Mouse (Mus musculus) spleen, postnatal 14 days (tissue): ENCODE measurements at regions not wholly inside any gene's neighbourhood (a gene's known extent, or its start where the extent isn't known, plus 50 kb on each side); places are given as distances from the start of the nearest gene placed in this dataset.

Source experiments
- DNase-seq, 2 experiments: peaks; one replicate each; pipeline ENCODE4 v3.0.0; 2021 to 2022; ENCODE audit warnings: low spot score in 2 of 2

DNA sequence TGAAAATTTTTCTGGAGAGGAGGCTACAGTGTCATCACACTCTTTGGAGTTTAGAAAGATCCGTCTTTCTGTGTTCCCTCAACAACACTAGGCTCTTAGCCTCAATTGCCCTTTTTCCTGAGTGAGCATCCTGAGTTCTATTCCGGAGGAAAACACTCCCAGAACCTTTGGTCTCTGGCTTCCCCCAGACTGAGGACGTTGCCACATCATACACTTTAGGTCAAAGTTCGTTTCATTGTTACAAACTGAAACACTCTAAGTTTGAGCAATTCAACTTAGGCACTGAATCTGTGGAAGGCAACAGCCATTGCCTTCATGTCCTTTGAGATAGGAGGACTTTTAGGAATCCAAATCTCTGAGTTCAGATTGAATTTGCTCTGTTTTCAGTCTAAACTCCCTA, 85.0 kb downstream of the Arl4a start:
- no peak for DNase-seq

DNA sequence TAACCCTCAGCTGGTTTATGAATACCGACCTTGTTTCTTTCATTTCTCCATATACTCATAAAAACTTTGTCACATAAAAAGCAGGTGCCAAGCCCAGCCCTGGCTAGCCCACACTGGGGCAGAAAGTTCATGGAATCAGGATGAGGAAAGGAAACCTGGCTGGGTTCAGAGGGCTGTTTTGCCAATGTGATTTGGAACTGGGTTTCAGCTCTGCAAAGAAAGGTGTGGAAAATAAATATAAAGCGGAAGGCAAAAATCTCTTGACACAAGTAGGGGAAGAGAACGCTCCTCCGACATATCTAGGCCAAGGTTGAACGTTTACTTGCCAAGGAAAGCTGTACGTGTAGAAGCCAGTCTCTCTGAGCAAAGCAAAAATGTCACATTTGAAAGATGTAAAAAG, 85.9 kb downstream of the Arl4a start:
- no peak for DNase-seq

DNA sequence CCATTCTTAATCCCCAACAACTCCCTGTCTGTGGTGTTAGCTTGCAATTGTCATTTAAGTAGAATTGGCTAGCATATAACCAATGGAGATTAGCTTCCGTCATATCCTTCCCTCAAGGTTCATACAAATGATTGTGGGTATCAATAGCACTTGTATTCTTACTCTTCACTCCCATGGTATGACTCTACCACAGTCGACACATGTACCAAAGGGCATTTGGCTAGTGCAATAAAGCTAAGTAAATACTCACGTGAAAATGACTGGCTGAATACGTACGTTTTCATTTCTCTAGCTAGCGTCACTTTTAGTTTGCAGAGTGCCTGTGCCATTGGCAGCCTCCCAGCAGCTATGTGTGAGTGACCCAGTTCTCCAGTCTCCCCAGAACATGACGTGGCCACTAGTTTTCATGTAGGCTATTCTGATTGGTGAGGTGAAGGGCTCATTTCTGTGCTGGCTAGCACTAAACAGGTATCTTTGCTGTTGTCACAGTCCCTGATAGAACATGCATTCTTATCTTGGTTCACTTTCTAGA, 87.5 kb downstream of the Arl4a start:
- DNase-seq = no peak

DNA sequence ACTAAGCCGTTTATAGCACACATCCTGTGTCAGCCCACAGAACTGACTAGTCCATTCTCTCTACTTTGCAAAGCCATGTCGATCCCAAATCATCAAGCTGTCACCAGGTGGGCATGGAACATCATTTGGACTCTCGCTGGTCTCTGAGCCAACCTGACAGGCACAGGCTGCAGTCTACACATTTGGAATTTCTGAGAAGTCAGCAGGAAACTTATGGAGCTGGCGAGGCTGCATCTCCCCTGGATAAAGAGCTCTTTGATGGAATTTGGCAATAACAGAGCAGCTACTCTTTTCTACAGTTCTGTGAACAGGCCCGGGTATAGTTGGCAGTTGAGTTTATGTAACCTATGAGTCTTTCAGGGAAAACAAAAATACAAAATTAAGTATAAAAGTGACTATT, 94.9 kb downstream of the Arl4a start:
- no peak for DNase-seq

DNA sequence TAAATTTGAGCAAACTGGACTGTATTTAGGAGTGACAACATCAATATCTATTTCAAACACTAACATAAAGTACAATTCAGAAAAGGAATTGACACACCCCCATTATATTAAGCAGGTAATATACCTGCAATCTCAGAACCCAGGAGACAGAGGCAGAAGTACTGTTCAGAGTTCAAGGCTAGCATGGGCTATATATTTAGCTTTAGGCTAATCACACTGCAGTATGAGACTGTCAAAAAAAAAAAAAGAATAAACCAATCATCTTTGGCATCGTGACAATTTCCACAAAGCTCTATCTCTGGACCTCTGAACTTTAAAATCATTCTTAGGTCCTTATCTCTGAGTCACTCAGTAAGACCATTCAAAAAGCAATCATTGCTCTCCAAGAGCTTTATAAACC, 96.7 kb downstream of the Arl4a start:
- DNase-seq = no peak

DNA sequence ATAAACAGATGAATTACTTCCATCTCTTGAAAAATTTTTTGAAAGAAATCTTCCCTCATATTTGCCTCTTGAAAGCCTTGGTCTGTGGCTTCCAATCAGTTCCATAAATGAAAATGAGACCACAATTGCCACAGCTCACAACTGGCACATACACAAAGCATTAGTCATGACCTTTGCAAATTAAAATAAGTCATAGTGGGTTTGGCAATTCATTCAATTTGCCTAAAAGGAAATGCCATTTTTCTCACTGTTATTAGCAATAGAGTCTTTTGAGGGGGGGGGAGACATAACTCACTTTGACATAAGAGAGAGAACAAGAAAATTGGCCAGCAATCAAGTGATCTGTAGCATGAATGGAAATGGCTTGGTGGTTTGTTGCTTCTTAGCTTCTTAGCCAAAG, 98.8 kb downstream of the Arl4a start:
- DNase-seq = no peak

DNA sequence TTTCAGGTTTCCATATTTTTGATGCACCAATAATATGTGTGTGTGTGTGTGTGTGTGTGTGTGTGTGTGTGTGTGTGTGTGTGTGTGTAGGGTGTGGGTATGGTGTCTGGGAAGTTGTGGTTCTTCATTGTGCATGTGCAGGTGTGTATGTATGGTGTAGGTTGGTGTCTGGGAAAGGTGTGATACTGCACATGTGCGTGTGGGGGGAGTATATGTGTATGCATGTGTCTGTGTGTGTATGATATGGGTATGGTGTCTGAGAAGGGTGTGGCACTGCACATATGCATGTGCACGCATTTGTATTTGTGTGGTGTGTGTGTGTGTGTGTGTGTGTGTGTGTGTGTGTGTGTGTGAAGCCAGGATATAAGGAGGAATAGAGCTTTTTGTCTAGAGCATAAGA, 99.6 kb downstream of the Arl4a start:
- no peak for DNase-seq

DNA sequence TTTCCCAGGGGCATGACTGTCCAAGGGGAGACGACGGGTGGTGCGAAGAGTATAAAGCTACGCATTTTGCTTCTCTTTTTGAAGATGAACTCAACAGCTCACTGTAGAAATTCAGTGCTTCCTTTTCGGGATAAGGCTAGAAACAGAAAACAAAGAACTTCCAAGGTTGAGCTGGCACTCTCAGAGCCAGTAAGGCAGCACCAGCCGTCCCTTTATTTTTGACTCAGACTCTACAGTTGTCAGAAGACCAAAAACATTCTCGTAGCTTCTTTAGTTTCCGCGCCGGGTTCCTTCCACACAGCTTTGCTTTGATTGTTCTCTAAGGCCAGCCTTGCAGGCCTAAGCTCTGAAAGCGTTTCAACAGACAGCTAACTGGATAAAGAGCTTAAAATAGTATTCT, 101.5 kb downstream of the Arl4a start:
- DNase-seq = no peak

DNA sequence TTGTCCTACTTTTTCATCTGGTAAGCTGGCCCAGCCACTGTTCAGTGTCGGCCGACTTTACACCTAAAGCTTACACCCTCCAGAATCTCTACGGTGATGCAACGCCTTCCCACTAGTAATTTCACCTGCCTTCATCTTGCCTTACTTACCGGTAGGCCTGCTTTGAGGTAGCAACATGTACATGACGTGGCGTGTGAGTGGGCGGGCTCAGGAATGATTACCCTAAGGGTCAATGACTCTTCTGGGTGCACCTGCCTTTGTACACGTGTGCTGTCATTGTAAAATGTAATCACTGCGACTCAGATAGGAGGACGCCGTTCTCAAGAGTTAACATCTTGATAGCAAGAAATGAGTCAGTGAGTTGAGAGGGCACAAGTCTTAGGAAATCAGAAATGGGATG, 102.0 kb downstream of the Arl4a start:
- no peak for DNase-seq

DNA sequence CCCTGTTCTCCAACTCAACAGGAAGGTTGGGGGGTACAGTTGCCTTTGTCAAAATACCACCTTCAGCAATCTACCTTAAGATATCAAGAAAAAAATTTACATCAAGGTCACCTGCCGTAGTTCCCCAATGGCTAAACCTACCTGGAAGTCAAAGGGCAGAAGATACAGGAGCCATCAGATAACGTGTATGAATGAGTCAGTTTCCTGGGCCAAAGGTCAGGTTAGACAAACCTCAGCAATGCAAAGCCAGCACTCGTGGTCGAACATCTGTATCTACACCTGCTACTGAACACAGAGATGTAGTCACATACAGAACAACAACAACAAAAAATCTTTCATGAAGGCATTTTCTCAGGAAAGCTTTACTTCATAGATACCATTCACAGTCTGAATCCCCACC, 102.9 kb downstream of the Arl4a start:
- DNase-seq = no peak

DNA sequence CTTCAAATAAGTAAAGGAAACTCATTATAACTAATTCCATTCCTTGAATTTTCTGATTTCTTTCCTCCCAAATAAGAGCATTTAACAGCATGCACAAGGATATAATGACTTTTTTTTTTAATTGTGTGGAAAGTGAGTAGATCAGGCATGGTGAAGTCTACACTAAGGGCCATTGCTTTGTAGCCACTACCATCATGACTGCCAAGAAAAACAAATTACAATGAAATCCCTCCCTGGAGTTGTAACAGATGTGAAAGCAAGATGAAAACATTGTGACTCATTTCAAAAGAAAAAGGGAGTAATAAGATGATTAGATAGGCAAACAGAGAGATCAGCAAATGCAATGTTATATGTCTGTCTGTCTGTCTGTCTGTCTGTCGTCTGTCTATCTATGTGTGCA, 106.6 kb downstream of the Arl4a start:
- DNase-seq = no peak

DNA sequence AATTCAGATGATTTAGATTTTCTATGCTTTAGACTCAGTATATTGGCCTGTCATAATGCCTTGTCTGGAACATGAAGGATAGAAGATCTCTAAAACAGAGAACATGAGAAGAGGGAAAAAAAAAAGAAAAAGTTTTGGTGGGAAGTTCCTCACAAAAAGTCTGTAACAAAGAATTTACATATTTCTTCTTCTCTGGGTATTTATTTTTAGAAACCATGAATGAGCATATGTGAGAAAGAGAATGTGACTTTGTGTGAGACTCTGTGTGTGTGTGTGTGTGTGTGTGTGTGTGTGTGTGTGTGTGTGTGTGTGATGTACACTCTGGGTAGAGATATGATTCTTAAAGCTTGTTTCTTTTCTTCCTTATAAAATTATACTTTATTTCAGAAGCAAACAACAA, 109.9 kb downstream of the Arl4a start:
- DNase-seq = no peak

DNA sequence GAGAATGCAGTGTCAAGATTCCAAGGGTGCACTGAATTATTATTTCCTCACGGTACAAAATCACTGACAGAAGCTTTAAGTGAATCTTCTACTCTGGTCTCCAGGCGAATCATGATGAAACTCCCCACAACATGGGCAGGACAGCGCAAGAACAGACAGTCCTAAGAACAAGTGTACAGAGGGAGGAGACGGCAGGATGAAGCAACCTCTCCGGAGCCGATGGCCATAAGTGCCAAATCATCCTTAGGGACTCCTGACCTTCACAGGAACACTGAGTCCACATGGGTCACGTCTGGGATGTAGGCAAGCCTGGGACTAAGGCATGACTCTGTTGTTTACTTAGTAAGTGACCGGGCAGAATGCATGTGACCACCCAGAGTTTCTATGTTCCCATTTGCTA, 110.8 kb downstream of the Arl4a start:
- no peak for DNase-seq

DNA sequence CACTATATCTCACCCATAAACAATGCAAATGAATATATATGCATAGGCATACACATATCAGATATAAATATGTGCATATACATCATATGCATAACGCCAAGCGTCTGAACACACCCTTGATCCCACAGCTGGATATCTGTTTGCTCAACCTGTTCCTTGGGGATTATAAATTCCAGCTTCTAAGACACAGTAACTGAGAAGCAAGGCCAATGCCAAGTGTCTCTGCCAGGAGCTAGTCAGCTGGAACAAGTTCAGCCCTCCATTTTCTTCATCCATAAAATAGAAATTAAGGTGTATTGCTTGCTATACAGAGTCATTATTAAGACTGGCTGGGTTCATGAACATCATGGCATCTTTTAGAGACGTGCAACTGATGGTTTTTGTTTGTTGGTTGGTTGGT, 116.3 kb downstream of the Arl4a start:
- no peak for DNase-seq

DNA sequence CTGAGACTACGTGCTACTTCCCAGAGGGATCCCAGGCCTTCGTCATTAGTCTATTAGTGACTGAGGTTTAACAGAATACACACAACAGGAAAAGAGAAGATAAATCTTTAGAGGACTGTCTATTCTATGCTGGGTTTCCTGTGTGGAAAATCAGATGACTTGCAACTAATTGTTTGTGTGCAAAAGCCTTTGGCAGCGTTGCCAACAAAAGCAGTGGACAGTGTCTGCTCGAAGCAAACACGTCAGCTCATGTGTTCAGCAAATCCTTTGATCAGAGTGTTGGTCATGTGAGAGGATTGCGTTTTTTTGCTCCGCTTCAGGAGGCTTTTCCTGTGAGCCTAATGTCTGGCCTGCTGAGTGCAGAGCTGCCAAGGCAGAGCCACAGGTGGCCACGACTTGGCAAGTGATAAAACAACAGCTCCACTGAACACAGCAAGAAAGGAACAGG, 117.3 kb downstream of the Arl4a start:
- DNase-seq = no peak

DNA sequence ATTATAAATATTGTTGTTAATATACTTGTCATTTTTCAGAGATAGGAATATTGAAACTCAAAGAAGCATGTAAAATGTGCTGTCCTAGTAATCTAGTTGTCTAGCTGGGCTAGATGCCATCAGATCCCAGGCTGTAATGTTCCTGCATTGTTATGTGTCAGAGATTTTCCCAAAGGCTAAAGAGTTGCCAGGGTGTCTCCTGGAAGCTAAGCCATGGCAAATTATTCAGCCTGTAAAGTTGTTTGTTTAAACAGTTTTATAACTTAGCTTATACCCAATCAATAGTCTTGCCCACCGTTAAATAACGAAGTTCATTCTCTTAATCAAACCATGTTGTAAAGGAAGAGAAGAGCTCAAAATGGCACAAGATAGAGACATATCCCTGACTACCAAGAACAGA, 117.9 kb downstream of the Arl4a start:
- DNase-seq = no peak

DNA sequence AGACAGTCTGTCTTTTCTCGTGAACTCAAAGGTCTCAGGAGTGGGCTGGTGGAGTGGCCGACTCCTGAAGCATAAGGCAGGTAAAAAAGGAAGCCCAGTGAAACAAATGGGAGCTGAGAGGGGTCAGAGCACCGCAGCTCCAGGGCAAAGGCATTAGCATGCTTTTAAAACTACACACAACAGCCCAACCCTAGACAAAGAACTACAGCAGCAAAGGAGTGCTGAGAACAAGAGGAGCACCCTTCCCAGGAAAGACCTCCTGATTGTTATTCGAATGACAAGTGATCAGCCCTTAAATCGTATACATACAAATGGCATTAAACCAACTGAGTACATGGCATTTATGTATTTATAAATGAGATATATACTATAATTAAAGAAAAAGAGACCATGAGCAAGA, 149.3 kb downstream of the Arl4a start:
- DNase-seq = no peak

DNA sequence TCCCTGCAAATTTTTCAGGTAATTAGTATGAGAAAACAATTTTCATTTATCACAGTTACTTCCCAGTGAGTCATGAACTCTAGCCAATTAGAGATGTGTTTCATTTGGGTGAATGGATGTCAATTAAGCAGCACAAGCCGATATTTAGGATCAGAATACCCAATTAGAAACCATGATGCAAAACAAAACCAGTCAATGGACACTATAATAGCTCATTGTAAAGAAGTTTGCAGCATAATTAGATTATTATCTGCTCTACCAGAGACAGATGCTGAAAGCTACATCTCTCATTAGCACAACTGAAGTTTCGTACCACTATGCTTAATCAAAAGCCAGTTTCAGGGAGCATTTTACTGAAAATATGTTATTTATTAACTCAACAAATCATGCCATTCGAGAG, 152.5 kb downstream of the Arl4a start:
- DNase-seq = no peak

DNA sequence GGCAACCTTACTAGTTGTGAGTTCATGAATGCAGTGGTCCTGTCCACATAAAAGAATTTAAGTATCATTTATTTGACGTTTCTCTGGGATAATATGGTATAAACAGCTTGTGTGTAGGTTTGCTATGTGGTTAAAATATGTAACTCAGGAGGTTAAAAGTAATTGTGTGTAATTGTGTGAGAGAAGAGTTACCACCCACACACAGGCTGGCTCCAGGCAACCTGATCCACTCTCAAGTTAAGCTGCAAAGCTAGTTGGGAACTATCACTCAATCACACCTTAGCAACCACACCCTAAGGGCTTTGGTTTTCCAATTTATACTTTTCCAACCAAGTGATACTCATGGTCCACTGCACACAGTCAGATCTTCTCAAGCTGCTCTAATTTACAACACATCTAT, 157.5 kb downstream of the Arl4a start:
- DNase-seq = no peak

DNA sequence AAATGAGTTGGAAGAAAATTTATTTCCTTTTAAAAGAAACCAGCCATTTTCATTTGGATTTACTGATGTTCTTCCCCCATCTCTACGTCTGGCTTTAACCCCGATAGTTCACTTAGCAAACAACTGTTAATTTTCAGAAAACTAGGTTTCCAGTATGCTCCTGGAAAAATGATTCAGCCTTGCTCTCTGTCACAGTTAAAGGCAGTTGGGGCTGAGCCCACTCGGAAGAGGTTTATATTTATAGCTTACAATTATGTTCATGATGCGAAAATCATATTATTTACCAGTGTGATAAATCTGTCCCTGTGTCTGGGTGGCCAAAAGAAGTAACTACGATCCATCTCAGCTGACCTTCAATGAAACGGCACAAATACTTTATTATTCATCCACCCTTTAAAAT, 163.9 kb downstream of the Arl4a start:
- no peak for DNase-seq

DNA sequence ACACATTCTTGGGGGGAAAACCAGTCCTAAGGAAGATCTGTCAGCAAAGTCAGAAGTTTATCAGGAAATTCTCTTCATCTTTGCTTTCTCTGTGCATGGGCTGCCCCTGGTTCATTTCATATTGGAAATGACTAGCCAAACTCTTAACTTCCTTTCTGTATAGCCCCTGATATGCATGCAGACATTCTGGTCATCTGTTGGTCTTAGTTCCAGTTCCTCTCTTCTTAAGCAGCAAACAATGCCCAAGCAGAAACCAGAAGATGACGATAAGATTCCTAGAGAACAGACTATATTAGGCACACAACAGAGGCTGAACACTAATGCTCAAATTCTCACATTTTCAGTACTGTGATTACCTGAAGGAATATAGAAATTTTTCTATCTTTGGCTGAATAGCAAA, 176.0 kb downstream of the Arl4a start:
- DNase-seq = no peak

DNA sequence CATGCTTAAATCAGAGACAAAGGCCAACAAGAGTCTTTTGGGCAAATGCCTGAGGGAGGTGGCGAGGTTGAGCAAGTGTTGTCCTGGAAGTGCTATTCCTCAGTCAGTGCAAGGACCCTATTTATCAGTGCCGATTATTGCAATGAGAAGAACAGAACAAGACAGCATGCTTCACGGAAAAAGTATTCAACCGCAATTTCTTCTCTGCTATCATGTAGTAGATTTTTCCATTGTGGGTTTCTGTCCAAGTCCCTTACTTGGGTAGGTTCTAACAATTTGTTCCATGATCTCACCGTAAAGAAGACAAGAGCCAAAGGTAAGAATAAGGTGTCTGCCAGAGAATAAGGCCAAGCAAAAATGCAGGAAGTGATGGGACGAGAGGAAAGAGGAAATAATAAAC, 186.2 kb downstream of the Arl4a start:
- DNase-seq = no peak

DNA sequence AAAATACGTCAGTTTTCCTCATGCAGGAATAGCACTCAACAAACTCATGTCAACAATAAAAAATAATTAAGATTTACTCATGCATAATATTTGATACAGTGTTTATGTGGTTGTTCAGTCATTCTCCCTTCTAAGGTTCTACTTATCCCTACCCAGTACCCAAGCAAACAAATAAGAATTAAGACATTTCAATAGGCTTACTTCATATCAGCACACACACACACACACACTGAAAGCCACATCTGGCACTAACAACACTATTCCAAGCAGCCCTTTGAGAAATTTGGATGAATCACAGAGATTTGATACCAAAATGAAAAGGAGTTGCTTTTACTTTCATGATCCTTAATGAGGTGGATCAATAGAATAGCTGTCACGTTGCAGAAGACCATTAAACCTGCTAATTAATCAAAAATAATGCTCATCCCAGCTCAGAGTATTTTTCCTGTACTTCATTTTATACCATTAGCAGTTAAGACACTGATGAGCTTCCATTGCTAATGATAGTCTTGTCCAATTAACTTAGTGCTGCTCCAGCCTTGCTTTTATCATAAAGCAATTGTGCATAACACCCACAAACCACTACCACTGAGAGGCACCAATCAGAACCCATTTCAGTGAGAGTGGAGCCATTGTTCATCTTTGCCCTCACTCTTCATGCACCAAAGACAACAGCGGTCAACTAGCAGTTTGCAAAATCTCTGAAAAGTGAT, 188.3 kb downstream of the Arl4a start:
- DNase-seq = no peak

DNA sequence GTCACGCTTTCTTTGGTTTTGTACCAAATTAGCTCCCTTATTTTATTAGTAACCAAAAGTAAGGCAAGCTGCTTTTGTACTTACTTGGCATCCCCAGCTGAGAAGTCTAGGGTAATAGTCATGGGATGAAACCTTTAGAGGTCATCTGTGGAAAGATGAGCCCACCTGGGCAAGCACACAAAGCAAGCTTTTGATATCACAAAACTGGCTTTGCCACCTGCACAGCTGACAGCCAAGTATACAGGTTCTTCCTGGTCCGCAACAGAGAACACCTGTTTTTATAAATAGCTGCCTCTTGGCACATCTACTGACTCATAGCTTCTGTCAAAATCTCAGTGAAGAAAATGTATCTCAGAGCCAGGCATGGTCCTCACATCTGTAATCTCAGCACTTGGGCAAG, 197.2 kb downstream of the Arl4a start:
- no peak for DNase-seq
